Mouse (Mus musculus): ENCODE results near the gene Ubiad1.

Gene Ubiad1

GRCm38 (mm10) chr4:148455477-148456025, 11.0 kb upstream of the Ubiad1 start:
- in situ Hi-C loops (cut with MboI, MseI), result loop anchor here (25.0 kb wide), 1 partner anchor 593 kb away; the partner anchor contains the start of genes Fv1 and Miip

DNA sequence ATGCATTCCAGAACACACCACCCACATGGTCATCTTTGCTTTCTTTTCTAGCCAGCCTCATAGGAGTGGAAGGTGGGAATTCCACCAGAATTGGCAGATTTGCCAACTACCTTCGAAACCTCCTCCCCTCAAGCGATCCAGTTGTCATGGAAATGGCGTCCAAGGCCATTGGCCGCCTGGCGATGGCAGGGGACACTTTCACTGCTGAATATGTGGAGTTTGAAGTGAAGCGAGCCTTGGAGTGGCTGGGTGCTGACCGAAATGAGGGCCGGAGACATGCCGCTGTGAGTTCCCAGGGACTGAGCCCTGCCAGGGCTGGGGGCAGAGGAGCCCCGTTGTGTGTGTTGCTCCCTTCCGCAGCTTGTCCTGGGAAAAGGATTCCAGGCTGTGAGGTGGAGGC, 9.1 kb upstream of the Ubiad1 start:
- in situ Hi-C loops (cut with MboI, MseI), result loop anchor here (25.0 kb wide), 1 partner anchor 591 kb away; the partner anchor contains the start of genes Fv1 and Miip

DNA sequence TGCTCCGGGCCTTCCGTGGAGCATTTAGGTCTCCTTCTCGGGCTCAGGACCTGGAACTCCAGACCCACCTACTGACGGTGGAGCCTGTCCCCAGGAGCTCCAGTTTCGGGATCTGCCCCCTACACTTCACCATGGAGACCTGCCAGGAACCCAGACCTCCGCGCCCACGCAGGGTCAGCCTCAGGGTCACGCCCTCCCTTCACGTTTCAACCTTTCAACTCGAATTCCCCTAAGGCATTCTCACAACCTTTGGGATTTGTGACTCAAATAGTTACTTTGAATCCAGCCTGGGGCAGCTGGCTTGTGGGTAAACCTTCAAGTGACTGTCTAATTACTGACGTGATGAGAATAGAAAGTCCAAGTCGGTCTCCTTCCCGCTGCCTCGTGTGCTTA, 4.3 kb upstream of the Ubiad1 start:
- in situ Hi-C loops (cut with MboI, MseI), result no loop called here

DNA sequence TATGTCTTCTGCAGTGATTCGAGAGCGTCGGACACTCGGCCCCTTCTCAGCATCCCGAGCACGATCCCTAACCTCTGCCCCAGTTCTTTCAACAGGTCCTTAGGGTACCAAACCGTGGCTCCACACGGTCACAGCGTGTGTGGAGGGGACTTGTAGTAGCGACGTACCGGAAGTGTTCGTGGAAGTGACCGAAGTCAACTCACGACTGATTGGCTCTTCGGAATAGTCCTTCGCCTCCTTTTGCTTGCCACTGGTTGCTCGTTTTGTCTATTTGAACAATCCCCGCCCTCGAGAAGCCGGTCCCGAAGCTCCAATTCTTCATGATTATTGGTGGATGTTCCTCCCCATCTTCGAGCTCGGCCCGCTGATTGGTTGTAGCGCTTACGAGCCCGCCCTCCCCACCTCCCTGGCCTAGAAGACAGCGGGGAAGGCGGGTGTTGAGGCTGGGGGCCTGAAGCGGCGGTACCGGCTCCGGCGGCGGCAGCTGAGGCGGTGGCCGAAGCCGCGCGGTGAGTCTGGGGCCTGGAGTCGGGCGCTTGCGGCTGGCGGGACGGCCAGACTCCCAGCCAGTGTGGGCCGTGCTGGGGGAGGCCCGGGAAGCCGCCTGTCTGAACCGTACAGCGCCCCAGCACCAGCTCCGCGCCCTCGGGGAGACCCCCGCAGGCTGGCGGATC, 3.7 kb upstream of the Ubiad1 start, which contains the start of gene Mtor:
Gene Mtor (plus strand): TSS at position 433 of the 674 bp plus-strand sequence.
- in situ Hi-C loops (cut with MboI, MseI), result no loop called here

- in situ Hi-C loops (cut with MboI, MseI), result no loop called here
Measured at GRCm38 (mm10) chr4:148442598-148442997, 2.0 kb downstream of the Ubiad1 start.

- in situ Hi-C loops (cut with MboI, MseI), result no loop called here
Measured at GRCm38 (mm10) chr4:148441931-148442330, 2.6 kb downstream of the Ubiad1 start.

- in situ Hi-C loops (cut with MboI, MseI), result loop anchor here (5.0 kb wide), 1 partner anchor 263 kb away; no protein-coding TSS in a partner anchor
Measured at GRCm38 (mm10) chr4:148435657-148436330, 8.8 kb downstream of the Ubiad1 start.

- in situ Hi-C loops (cut with MboI, MseI), result loop anchor here (5.0 kb wide), 1 partner anchor 263 kb away; no protein-coding TSS in a partner anchor
Measured at GRCm38 (mm10) chr4:148435106-148435505, 9.5 kb downstream of the Ubiad1 start.

DNA sequence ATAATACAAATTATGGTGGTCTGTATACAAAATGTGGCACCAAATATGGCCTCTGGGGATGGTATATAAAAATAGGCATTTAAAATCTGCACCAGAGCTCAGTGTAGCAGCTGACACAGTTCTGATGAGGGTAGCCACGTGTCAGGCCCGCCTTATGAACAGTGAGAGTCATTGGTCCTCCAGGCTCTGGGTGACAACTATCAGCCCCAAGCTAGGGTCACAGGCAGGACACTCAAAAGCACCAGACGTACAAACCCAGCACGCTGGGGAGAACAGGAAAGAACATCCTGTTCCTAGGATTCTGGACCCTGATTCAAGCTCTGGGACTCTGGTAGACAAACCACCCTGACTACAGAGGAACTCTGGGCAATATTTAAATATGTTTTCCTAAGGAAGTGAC, 10.0 kb downstream of the Ubiad1 start:
- in situ Hi-C loops (cut with MboI, MseI), result no loop called here

GRCm38 (mm10) chr4:148433813-148434212, 10.8 kb downstream of the Ubiad1 start:
- in situ Hi-C loops (cut with MboI, MseI), result no loop called here

DNA sequence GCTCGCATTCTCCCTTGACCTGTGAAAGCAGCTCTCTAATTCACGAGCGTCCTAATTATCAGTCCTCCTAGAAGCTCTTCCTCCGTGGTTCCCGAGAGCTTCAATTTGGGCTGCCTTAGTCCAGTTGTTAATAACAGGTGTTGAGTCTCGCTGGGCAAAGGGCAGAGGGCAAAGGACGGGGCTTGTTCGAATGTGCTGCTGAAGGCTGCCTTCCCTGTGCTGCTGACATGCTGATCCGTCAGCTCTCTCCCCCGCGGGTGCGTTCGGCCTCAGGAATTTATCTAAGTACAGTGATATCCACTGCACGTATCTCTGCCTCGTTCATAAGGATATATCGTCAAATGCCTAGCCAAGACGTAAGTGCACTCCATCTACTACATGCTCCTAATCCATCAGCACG, 11.2 kb downstream of the Ubiad1 start:
- in situ Hi-C loops (cut with MboI, MseI), result no loop called here

DNA sequence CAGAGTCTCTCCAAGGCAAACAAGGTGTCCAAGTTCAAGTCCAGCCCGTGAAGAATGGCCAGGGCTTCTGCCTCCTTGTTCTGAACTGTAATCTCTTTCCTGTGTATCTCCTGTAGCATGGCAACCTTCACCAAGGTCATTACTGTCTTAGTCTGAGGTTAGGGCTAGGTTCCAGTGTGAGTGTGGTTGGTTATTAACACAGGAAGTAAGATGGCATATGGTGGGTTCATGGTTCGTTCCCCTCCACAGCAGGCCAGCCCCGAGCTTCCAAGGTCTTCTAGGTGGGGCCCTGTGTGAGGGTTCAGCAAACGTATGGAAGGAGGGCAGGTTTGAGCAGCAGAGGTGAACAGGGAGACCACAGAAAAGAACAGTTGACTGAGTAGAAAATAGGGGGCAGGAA, 12.1 kb downstream of the Ubiad1 start:
- in situ Hi-C loops (cut with MboI, MseI), result no loop called here

GRCm38 (mm10) chr4:148430880-148431519, 13.6 kb downstream of the Ubiad1 start:
- in situ Hi-C loops (cut with MboI, MseI), result no loop called here

DNA sequence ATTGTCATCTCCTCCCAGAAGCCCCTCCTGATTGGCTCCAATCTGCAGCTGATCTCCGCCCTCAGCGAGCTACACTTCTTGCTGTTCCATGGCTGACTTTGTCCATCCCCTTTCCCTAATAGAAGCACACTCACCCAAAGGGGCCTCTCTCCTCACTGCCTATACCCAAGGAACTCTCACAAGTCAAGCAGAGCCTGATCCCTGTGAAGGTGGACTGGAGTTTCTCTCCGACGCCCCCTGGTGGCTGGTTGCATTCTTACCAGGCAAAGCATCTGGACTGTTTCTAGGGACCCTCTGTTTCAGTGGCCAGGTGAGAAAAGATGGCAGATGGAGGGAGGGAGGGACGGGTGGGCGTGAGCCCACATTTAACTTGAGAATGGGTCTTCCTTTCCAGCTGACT, 14.9 kb downstream of the Ubiad1 start:
- in situ Hi-C loops (cut with MboI, MseI), result no loop called here

DNA sequence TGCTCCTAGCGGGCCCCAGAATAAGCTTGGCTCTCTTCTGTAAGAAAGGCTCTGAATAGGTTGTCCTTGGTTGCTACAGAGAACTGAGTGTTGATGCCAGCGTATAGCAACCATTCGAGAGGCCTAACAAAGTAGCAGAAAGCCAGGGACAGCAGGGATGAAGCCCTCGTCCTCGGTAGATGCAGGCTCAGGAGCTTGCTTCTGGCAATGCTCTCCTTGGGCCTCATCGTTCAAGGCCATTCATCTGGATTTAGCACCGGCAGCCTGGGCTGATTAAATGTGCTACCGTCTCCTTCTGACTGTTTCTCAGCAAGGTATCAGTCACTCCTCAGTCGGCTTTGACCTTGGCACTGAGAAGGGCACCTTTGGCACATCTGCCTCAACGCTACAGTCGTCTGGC, 15.4 kb downstream of the Ubiad1 start:
- in situ Hi-C loops (cut with MboI, MseI), result no loop called here

GRCm38 (mm10) chr4:148428544-148428943, 16.0 kb downstream of the Ubiad1 start:
- in situ Hi-C loops (cut with MboI, MseI), result no loop called here

DNA sequence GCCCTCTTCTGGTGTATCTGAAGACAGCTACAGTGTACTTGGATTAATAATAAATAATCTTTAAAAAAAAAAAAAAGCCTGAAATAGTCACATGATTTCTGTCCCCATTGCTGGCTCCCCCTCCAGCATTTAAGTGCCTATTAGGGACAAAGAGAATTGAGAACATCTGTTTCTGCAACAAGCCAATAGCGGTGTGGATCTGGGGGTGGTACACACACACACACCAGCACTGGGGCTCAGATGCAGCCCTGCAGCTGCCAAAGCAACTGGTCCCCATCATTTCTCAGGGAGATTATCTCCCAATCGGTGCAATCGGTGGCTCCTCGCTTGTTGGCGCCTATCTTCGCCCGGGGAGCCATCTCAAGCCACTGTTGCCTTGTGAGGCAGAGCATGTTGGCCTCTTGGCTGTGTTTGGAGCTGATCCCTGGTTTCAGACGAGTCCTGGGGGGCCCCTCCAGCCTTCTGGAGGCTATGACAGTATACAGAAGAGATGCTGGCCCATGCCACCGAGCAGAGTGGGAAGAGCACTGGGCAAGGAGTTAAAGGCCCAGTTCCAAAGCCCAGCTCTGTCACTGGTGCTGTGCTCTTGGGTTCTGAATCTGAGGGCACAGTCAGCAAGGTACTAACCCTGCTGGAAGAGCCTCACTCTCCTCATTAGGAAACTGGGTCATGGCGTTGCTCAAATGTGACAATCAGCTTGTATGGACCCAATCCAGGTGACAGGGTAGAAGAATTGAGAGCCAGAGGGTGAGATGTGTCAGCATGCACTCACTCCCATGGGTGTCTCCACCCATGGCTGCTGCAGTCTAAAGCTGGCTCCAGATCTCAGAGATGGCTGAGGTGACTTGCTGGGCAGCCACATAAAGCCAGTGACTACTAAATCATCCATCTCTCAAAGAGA, 17.4 kb downstream of the Ubiad1 start:
- in situ Hi-C loops (cut with MboI, MseI), result no loop called here

DNA sequence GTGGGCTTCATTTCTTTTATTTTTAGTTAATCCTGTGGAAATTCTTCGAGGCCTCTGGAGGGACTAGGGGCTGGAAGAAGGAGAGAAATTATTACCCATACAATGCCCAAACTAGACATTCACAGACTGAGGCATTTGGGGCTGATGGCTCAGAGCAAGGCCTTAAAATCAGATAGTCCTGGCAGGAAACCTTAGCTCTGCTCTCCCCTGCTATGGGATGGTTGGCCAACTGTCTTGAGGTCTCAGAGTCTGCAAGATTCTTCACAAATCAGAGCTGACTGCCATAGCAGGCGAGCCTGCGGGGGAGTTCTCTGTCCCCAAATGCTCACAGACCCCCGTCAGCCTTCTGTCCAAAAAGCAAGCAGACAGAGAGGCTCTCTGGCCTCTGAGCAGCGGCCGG, 27.0 kb downstream of the Ubiad1 start:
- in situ Hi-C loops (cut with MboI, MseI), result no loop called here

DNA sequence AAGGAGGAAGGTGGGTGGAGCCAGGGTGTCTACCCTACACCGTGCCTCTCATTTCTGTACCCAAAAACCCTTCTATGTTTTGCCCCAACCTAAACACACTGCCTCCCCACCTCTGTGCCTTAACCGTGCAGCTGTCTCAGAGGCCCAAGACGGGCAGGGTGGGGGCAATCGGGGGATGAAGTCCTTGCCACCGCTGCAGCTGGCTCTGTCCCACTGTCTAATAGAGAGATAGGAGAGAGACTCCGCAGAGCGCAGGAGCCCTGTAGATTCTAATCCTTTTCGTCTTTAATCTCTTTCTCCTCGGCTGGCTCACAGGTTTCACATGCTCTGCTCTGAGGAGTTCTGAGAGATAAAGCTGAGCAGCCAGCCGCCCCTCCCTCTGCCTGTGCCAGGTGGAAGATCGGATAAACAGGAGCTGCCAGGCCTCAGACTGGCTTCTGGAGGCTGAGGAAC, 27.5 kb downstream of the Ubiad1 start:
- in situ Hi-C loops (cut with MboI, MseI), result no loop called here

- in situ Hi-C loops (cut with MboI, MseI), result no loop called here
Measured at GRCm38 (mm10) chr4:148415575-148415974, 29.0 kb downstream of the Ubiad1 start.
